Mouse (Mus musculus): ENCODE results near the gene She. TPM values are rescaled to one million over a fixed set of nuclear protein-coding genes. Genes with fewer than 3 reads are reported as not detected.
"Not testable (repeated sequence)": the region's sequence is repeated elsewhere in the genome, so short reads cannot be mapped to it uniquely, and the experiment has no call there.

Gene She
- total RNA-seq (2021): 1 to 10 TPM; 4.2 to 5.0 TPM
- long read RNA-seq, experiment 1, full-length matches to known transcripts: 1 of 2 reads
- long read RNA-seq, experiment 1, partial matches to known transcripts: 0 of 2 reads
- long read RNA-seq, experiment 1, other reads (novel, unspliced or antisense): 1 of 2 reads
- long read RNA-seq, experiment 2, full-length matches to known transcripts: 1 of 2 reads
- long read RNA-seq, experiment 2, partial matches to known transcripts: 1 of 2 reads
- long read RNA-seq, experiment 2, other reads (novel, unspliced or antisense): 0 of 2 reads

- DNase-seq: peak; percentile 30
These were observed at the start of gene She for GRCm38 (mm10) chr3:89830815-89831591. TSS of gene She (plus strand) at chr3:89831370.

GRCm38 (mm10) chr3:89781640-89782039, 49.5 kb upstream of the She start:
- no peak for DNase-seq

- peak; percentile 86 for DNase-seq
These were observed 46.0 kb upstream of the She start for GRCm38 (mm10) chr3:89784991-89785753.

- no peak for DNase-seq
These were observed 44.9 kb upstream of the She start for GRCm38 (mm10) chr3:89786275-89786674.

GRCm38 (mm10) chr3:89788680-89789352, 42.4 kb upstream of the She start:
- no peak for DNase-seq

- DNase-seq: no peak
These were observed 36.6 kb upstream of the She start for GRCm38 (mm10) chr3:89794616-89795015.

GRCm38 (mm10) chr3:89795746-89796145, 35.4 kb upstream of the She start:
- DNase-seq: no peak

- DNase-seq: peak; percentile 30
These were observed 34.8 kb upstream of the She start for GRCm38 (mm10) chr3:89796358-89796757.

- DNase-seq: no peak
These were observed 32.7 kb upstream of the She start for GRCm38 (mm10) chr3:89798518-89798917.

- DNase-seq: no peak
These were observed 31.7 kb upstream of the She start for GRCm38 (mm10) chr3:89799476-89799875.

GRCm38 (mm10) chr3:89800078-89800477, 31.1 kb upstream of the She start:
- not testable (repeated sequence) for DNase-seq

GRCm38 (mm10) chr3:89800774-89801506, 30.2 kb upstream of the She start:
- DNase-seq: no peak

- no peak for DNase-seq
These were observed 29.7 kb upstream of the She start for GRCm38 (mm10) chr3:89801507-89801847.

- no peak for DNase-seq
These were observed 28.3 kb upstream of the She start for GRCm38 (mm10) chr3:89802876-89803275.

GRCm38 (mm10) chr3:89805179-89805578, 26.0 kb upstream of the She start:
- no peak for DNase-seq

GRCm38 (mm10) chr3:89806751-89807150, 24.4 kb upstream of the She start:
- no peak for DNase-seq

- no peak for DNase-seq
These were observed 24.0 kb upstream of the She start for GRCm38 (mm10) chr3:89807171-89807570.

GRCm38 (mm10) chr3:89807881-89808280, 23.3 kb upstream of the She start:
- DNase-seq: no peak

- DNase-seq: no peak
These were observed 22.5 kb upstream of the She start for GRCm38 (mm10) chr3:89808638-89809037.

- no peak for DNase-seq
These were observed 20.3 kb upstream of the She start for GRCm38 (mm10) chr3:89810841-89811240.

- DNase-seq: no peak
These were observed 19.0 kb upstream of the She start for GRCm38 (mm10) chr3:89812166-89812565.

GRCm38 (mm10) chr3:89814051-89814450, 17.1 kb upstream of the She start:
- DNase-seq: no peak
